Mouse (Mus musculus) embryonic fibroblast, embryonic 13.5 days (primary cell): ENCODE results near the gene March9.

ENCODE experiments used
- CTCF ChIP-seq: IDR thresholded peaks from 2 replicates; pipeline ENCODE4 v1.5.1; 2011; ENCODE audit warnings: mild to moderate bottlenecking, control low read depth, low read length, moderate library complexity, borderline replicate concordance; ENCODE audit not compliant: insufficient read depth
- POLR2A ChIP-seq: IDR thresholded peaks from 2 replicates; pipeline ENCODE4 v1.6.1; 2011; ENCODE audit warnings: low read depth, mild to moderate bottlenecking, control low read depth, low read length, moderate library complexity

- TF ChIP-seq CTCF (no peak), POLR2A (no peak)
Measured at GRCm38 (mm10) chr10:127050119-127050474, 9.9 kb downstream of the March9 start.
